Mouse (Mus musculus): ENCODE data around the gene Kcnj6. TPM values are rescaled to one million over a fixed set of nuclear protein-coding genes. Genes with fewer than 3 reads are reported as not detected.

Gene Kcnj6
- polyA plus RNA-seq, 1 experiment from 2014 or later: 0.19 TPM

DNA sequence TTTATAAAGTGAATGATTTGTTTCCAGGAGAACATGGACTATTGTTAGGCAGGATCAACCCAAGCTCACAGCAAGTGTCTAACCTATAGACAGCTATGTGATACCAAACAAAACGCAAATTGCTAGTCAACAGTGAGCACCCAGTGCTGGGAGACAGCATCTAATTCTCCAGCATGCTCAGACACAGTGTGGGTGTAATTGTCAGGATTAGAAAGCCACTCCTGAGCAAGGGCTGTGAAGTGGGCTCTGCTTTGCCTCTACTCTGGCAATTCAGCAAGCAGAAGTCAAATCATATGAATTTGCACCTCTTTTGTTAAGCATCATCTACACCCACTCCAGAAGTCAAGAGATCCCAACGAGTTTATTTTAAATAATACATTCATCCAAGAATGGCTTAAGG lies 7.4 kb downstream of the Kcnj6 start:
- no peak for ATAC-seq (ENCODE audit: insufficient read depth, low FRiP score)
- H3K9ac ChIP-seq (ENCODE audit: low read length): no peak overlapping the region
- no peaks in the 10 kb centered on the region for H3K27me3 ChIP-seq (ENCODE audit: control insufficient read depth, insufficient read depth, low read length)
- H3K4me3 ChIP-seq (replicated peaks; ENCODE audit: low read length): no peak overlapping the region
- no peak overlapping the region for H3K4me2 ChIP-seq (ENCODE audit: low read depth, low read length)
- H3K9me3 ChIP-seq (replicated peaks; ENCODE audit: control insufficient read depth, low read length): no peaks in the 10 kb centered on the region
- H3K4me1 ChIP-seq (ENCODE audit: control insufficient read depth, insufficient read depth, low read length): no peaks in the 10 kb centered on the region
- no peaks in the 10 kb centered on the region for H3K36me3 ChIP-seq (ENCODE audit: control insufficient read depth, insufficient read depth, low read length)
- no peak overlapping the region for H3K27ac ChIP-seq (ENCODE audit: low read length)
- 77% methylated on average over 2 of the region's 2 CpGs for WGBS

GRCm38 (mm10) chr16:94986731-94987130 lies 10.8 kb downstream of the Kcnj6 start:
- H3K27ac ChIP-seq (ENCODE audit: low read length): no peak overlapping the region
- no peak overlapping the region for H3K4me3 ChIP-seq (replicated peaks; ENCODE audit: low read length)
- no peak for ATAC-seq (ENCODE audit: insufficient read depth, low FRiP score)
- H3K4me2 ChIP-seq (ENCODE audit: low read depth, low read length): no peak overlapping the region
- H3K36me3 ChIP-seq (ENCODE audit: control insufficient read depth, insufficient read depth, low read length): no peaks in the 10 kb centered on the region
- no peaks in the 10 kb centered on the region for H3K4me1 ChIP-seq (ENCODE audit: control insufficient read depth, insufficient read depth, low read length)
- WGBS: 74% methylated on average over 9 of the region's 9 CpGs
- no peaks in the 10 kb centered on the region for H3K9me3 ChIP-seq (replicated peaks; ENCODE audit: control insufficient read depth, low read length)
- H3K9ac ChIP-seq (ENCODE audit: low read length): no peak overlapping the region
- no peaks in the 10 kb centered on the region for H3K27me3 ChIP-seq (ENCODE audit: control insufficient read depth, insufficient read depth, low read length)

DNA sequence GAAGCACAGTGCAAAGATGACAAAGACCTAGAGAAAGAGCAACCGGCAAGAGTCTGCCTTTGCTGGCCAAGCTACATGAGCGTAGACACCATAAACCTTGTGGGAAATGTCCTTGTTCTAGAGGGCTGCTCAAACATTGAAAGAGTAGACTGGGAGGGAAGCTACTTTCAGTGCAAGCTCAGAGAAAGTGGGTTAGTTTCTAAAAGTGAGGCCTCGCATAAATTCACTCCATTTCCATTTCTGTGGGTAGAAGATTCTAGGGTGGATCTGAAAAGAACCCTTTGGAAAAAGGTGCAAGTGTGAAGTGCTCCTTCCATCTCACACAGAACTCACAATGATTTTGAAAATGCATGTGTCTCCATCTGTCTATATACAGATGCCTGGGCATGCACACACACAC lies 13.2 kb downstream of the Kcnj6 start:
- H3K4me3 ChIP-seq (replicated peaks; ENCODE audit: low read length): no peak overlapping the region
- no peaks in the 10 kb centered on the region for H3K4me1 ChIP-seq (ENCODE audit: control insufficient read depth, insufficient read depth, low read length)
- ATAC-seq (ENCODE audit: insufficient read depth, low FRiP score): no peak
- no peaks in the 10 kb centered on the region for H3K27me3 ChIP-seq (ENCODE audit: control insufficient read depth, insufficient read depth, low read length)
- H3K36me3 ChIP-seq (ENCODE audit: control insufficient read depth, insufficient read depth, low read length): no peaks in the 10 kb centered on the region
- no peak overlapping the region for H3K27ac ChIP-seq (ENCODE audit: low read length)
- WGBS: 92% methylated on average over 3 of the region's 3 CpGs
- H3K9ac ChIP-seq (ENCODE audit: low read length): no peak overlapping the region
- H3K9me3 ChIP-seq (replicated peaks; ENCODE audit: control insufficient read depth, low read length): no peaks in the 10 kb centered on the region
- no peak overlapping the region for H3K4me2 ChIP-seq (ENCODE audit: low read depth, low read length)

GRCm38 (mm10) chr16:94980374-94980773 lies 17.1 kb downstream of the Kcnj6 start:
- no peaks in the 10 kb centered on the region for H3K36me3 ChIP-seq (ENCODE audit: control insufficient read depth, insufficient read depth, low read length)

GRCm38 (mm10) chr16:94979499-94979898 lies 18.0 kb downstream of the Kcnj6 start:
- no peaks in the 10 kb centered on the region for H3K36me3 ChIP-seq (ENCODE audit: control insufficient read depth, insufficient read depth, low read length)
- no peak overlapping the region for H3K27ac ChIP-seq (ENCODE audit: low read length)
- H3K4me3 ChIP-seq (replicated peaks; ENCODE audit: low read length): no peak overlapping the region
- no peak for ATAC-seq (ENCODE audit: insufficient read depth, low FRiP score)
- H3K27me3 ChIP-seq (ENCODE audit: control insufficient read depth, insufficient read depth, low read length): no peaks in the 10 kb centered on the region
- H3K4me1 ChIP-seq (ENCODE audit: control insufficient read depth, insufficient read depth, low read length): no peaks in the 10 kb centered on the region
- 57% methylated on average over 9 of the region's 9 CpGs for WGBS
- H3K9me3 ChIP-seq (replicated peaks; ENCODE audit: control insufficient read depth, low read length): no peaks in the 10 kb centered on the region
- H3K9ac ChIP-seq (ENCODE audit: low read length): no peak overlapping the region
- no peak overlapping the region for H3K4me2 ChIP-seq (ENCODE audit: low read depth, low read length)

More at GRCm38 (mm10) chr16:94980374-94980773, 17.1 kb downstream of the Kcnj6 start:
- ATAC-seq (ENCODE audit: insufficient read depth, low FRiP score): no peak
- no peak overlapping the region for H3K9ac ChIP-seq (ENCODE audit: low read length)
- H3K4me2 ChIP-seq (ENCODE audit: low read depth, low read length): no peak overlapping the region
- H3K27ac ChIP-seq (ENCODE audit: low read length): no peak overlapping the region
- H3K9me3 ChIP-seq (replicated peaks; ENCODE audit: control insufficient read depth, low read length): no peaks in the 10 kb centered on the region
- no peaks in the 10 kb centered on the region for H3K27me3 ChIP-seq (ENCODE audit: control insufficient read depth, insufficient read depth, low read length)
- no peaks in the 10 kb centered on the region for H3K4me1 ChIP-seq (ENCODE audit: control insufficient read depth, insufficient read depth, low read length)
- WGBS: 78% methylated on average over 2 of the region's 2 CpGs
- no peak overlapping the region for H3K4me3 ChIP-seq (replicated peaks; ENCODE audit: low read length)

GRCm38 (mm10) chr16:94972080-94972855 lies 25.2 kb downstream of the Kcnj6 start:
- 29% methylated on average over 14 of the region's 14 CpGs for WGBS

GRCm38 (mm10) chr16:94968941-94969340 lies 28.6 kb downstream of the Kcnj6 start:
- Histone ChIP-seq H3K4me2 (ENCODE audit: low read depth, low read length) (no peak overlapping the region), H3K9me3 (replicated peaks; ENCODE audit: control insufficient read depth, low read length) (no peaks in the 10 kb centered on the region), H3K27ac (ENCODE audit: low read length) (no peak overlapping the region), H3K4me3 (replicated peaks; ENCODE audit: low read length) (no peak overlapping the region), H3K9ac (ENCODE audit: low read length) (no peak overlapping the region), H3K36me3 (ENCODE audit: control insufficient read depth, insufficient read depth, low read length) (no peaks in the 10 kb centered on the region), H3K27me3 (ENCODE audit: control insufficient read depth, insufficient read depth, low read length) (no peaks in the 10 kb centered on the region), H3K4me1 (ENCODE audit: control insufficient read depth, insufficient read depth, low read length) (no peaks in the 10 kb centered on the region)
- ATAC-seq (ENCODE audit: insufficient read depth, low FRiP score): no peak
- WGBS: 62% methylated on average over 6 of the region's 6 CpGs

More at GRCm38 (mm10) chr16:94972080-94972855, 25.2 kb downstream of the Kcnj6 start:
- Histone ChIP-seq H3K4me1 (ENCODE audit: control insufficient read depth, insufficient read depth, low read length) (no peaks in the 10 kb centered on the region), H3K27me3 (ENCODE audit: control insufficient read depth, insufficient read depth, low read length) (no peaks in the 10 kb centered on the region), H3K27ac (ENCODE audit: low read length) (no peak overlapping the region), H3K36me3 (ENCODE audit: control insufficient read depth, insufficient read depth, low read length) (no peaks in the 10 kb centered on the region), H3K4me3 (replicated peaks; ENCODE audit: low read length) (no peak overlapping the region), H3K4me2 (ENCODE audit: low read depth, low read length) (no peak overlapping the region), H3K9ac (ENCODE audit: low read length) (no peak overlapping the region), H3K9me3 (replicated peaks; ENCODE audit: control insufficient read depth, low read length) (no peaks in the 10 kb centered on the region)
- no peak for ATAC-seq (ENCODE audit: insufficient read depth, low FRiP score)

DNA sequence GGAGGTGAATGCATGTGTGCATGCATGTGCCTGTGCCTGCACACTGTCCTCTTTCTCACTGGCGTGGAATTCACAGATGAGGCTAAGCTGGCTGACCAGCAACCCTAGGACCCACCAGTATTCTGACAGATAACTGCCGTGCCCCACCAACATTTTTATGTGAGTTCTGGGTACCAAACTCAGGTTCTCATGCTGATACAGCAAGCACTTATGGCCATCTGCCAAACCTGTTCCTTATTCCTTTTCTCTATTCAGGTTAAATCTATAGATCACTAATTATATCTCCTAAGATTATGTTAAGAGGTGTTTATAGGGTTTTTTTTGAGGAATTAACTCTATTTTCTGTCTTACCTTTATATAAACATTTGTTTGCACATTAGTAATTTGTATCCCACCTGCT lies 29.0 kb downstream of the Kcnj6 start:
- no peaks in the 10 kb centered on the region for H3K4me1 ChIP-seq (ENCODE audit: control insufficient read depth, insufficient read depth, low read length)
- no peak overlapping the region for H3K4me3 ChIP-seq (replicated peaks; ENCODE audit: low read length)
- ATAC-seq (ENCODE audit: insufficient read depth, low FRiP score): no peak
- H3K36me3 ChIP-seq (ENCODE audit: control insufficient read depth, insufficient read depth, low read length): no peaks in the 10 kb centered on the region
- 81% methylated on average over 2 of the region's 2 CpGs for WGBS
- no peak overlapping the region for H3K27ac ChIP-seq (ENCODE audit: low read length)
- no peaks in the 10 kb centered on the region for H3K27me3 ChIP-seq (ENCODE audit: control insufficient read depth, insufficient read depth, low read length)
- no peak overlapping the region for H3K4me2 ChIP-seq (ENCODE audit: low read depth, low read length)
- no peaks in the 10 kb centered on the region for H3K9me3 ChIP-seq (replicated peaks; ENCODE audit: control insufficient read depth, low read length)
- no peak overlapping the region for H3K9ac ChIP-seq (ENCODE audit: low read length)

DNA sequence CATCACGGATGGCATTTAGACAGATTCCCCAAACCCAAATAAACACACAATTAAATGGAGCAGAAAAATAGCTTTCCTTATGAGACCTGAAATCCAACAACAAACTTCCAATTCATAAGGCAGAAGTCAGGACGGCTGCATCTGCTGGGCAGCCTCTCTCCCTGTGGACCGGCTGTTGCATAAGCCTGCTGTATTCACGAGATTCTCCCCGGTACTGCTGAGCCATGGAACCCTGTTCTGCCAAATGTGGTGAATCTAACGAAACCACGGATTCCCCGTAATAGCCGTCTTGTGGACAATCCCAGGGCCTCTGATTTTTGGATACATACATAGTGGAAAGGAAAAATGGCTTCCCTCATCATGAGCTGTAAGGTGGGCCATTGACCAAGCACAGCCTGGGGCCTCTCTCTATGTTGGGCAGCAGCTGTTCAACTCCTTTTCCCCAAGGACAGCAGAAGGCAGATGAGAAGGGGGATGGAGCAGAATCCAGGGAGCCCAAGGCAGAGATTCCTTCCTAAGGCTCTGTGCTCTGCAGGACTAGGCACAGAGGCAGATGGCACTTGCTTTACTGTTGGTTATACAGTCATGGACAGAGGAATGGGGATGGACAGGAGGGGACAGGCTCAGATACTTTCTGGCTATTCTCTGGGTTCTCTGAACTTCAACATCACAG lies 40.2 kb downstream of the Kcnj6 start:
- H3K4me2 ChIP-seq (ENCODE audit: low read depth, low read length): no peak overlapping the region
- WGBS: 86% methylated on average over 9 of the region's 9 CpGs
- H3K4me3 ChIP-seq (replicated peaks; ENCODE audit: low read length): no peak overlapping the region
- no peak for ATAC-seq (ENCODE audit: insufficient read depth, low FRiP score)
- H3K27ac ChIP-seq (ENCODE audit: low read length): no peak overlapping the region
- no peaks in the 10 kb centered on the region for H3K9me3 ChIP-seq (replicated peaks; ENCODE audit: control insufficient read depth, low read length)
- no peaks in the 10 kb centered on the region for H3K4me1 ChIP-seq (ENCODE audit: control insufficient read depth, insufficient read depth, low read length)
- no peaks in the 10 kb centered on the region for H3K27me3 ChIP-seq (ENCODE audit: control insufficient read depth, insufficient read depth, low read length)
- H3K9ac ChIP-seq (ENCODE audit: low read length): no peak overlapping the region
- no peaks in the 10 kb centered on the region for H3K36me3 ChIP-seq (ENCODE audit: control insufficient read depth, insufficient read depth, low read length)
